Mouse (Mus musculus) hindbrain, embryonic 10.5 days (tissue): ENCODE data around the gene Sept11. TPM values are rescaled to one million over a fixed set of nuclear protein-coding genes. Genes with fewer than 3 reads are reported as not detected.
A peak's percentile ranks its signal among the peaks of the same experiment; 100 is the strongest.

Experiments
- DNase-seq: peaks from one replicate; pipeline ENCODE4 v3.0.0-alpha.2; 2017; ENCODE audit warnings: low spot score
- H3K27ac ChIP-seq: fragments of 300-500 bp; sonication (generic); 2 replicates; pipeline ENCODE4 v1.5.1; 2016; ENCODE audit warnings: mild to moderate bottlenecking, moderate library complexity
- H3K27me3 ChIP-seq: fragments of 300-500 bp; sonication (generic); 2 replicates; pipeline ENCODE4 v1.6.1; 2016; ENCODE audit warnings: mild to moderate bottlenecking; ENCODE audit not compliant: poor library complexity, insufficient read depth, severe bottlenecking
- H3K36me3 ChIP-seq: fragments of 300-500 bp; sonication (generic); 2 replicates; pipeline ENCODE4 v1.6.1; 2016; ENCODE audit warnings: mild to moderate bottlenecking, moderate library complexity
- H3K4me1 ChIP-seq: fragments of 300-500 bp; sonication (generic); replicated peaks from 2 replicates; pipeline ENCODE4 v1.6.1; 2016; ENCODE audit warnings: mild to moderate bottlenecking
- H3K4me3 ChIP-seq: fragments of 300-500 bp; sonication (generic); 2 replicates; pipeline ENCODE4 v1.5.1; 2016; ENCODE audit warnings: mild to moderate bottlenecking, moderate library complexity
- H3K9me3 ChIP-seq: fragments of 300-500 bp; sonication (generic); 2 replicates; pipeline ENCODE4 v1.6.1; 2016; ENCODE audit warnings: mild to moderate bottlenecking, moderate library complexity
- WGBS: fragments of 180-500 bp; shearing (Covaris S2); methylation state at CpG from one replicate; pipeline ENCODE4 v1.1.7; 2016; 5-methylcytosine and 5-hydroxymethylcytosine counted together
- polyA plus RNA-seq: library from polyadenylated mRNA; unstranded; fragments of >200 nt; fragmentation: Nextera tagmentation; extraction: Ambion mirVana; gene quantifications from 2 replicates; pipeline ENCODE4 v1.2.1, GENCODE M21; 2016

Sept11 gene
- polyA plus RNA-seq, 1 experiment from 2014 or later, result 237 TPM

- no peaks in the 10 kb centered on the region for H3K9me3 ChIP-seq
- DNase-seq, result peak; percentile 38
- H3K36me3 ChIP-seq, result peaks cover 7% of the 10 kb centered on the region; the same call in 1 of the 2 replicates
- H3K4me3 ChIP-seq, result no peak overlapping the region
- WGBS, result 59% methylated on average over 9 of the region's 9 CpGs
- peaks cover 78% of the 10 kb centered on the region for H3K4me1 ChIP-seq
- peak overlapping the region; percentile 14; the same call in 1 of the 2 replicates for H3K27ac ChIP-seq
- H3K27me3 ChIP-seq, result no peaks in the 10 kb centered on the region
Measured at GRCm38 (mm10) chr5:93124031-93124826, 31.0 kb downstream of the Sept11 start.

DNA sequence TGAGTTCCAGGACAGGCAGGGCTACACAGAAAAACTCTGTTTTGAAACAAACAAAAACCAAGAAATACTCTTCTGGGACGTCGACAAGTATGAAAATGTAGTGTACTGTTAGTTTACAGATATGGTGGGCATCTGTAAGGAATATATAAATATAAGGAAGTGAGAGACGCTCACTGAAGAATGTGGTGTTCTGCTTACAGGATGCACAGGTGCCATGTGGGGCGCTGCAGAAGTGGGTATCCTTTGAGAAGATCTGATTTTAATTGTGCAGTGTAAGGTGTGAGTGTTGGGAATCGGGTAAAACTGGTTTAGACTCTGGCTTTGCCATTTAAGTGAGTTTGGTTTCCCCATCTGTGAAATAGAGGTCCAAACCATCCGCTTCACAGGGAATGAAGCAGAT is 32.1 kb downstream of the Sept11 start:
- no peak for DNase-seq
- WGBS, result 91% methylated on average over 6 of the region's 6 CpGs
- peaks cover 87% of the 10 kb centered on the region for H3K4me1 ChIP-seq
- no peak overlapping the region for H3K4me3 ChIP-seq
- H3K27me3 ChIP-seq, result no peaks in the 10 kb centered on the region
- 0 out of 2 replicates have a peak overlapping the region, but pooled peaks have one; percentile 82 for H3K27ac ChIP-seq
- peaks cover 7% of the 10 kb centered on the region; the same call in 1 of the 2 replicates for H3K36me3 ChIP-seq
- no peaks in the 10 kb centered on the region for H3K9me3 ChIP-seq

DNA sequence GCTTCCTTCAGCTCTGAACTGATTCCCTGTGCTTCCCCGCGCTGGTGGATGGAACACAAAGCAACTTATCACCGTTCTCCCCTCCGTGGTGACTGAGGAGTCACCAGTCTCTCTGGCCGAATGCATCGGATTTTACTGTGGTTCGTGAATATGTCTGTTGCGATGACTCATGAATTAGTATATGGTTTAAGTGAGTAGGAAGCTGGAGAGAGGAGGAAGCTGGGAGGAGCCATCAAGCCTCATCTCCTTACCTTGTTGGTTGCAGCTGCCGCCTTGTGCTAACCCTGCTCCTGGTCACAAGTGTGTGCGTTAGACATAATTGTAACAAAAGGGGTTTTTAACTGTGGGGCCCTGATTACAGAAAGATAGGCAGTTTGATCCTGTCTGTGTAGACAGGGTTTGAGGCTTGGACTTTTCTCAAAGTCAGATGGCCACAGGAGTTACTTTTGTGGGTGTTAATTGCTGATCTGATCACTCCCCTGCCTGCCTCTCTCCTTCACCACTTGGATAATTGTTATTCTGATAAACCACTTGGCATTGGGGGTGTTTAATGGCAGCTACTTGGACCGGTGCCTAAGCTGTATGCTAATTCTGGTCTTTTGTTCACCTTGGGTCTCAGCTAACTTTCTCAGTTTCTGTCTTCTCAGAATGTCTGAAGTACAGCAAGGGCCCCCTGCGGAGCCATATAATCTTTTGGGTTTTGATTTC is 33.1 kb downstream of the Sept11 start:
- peaks cover 88% of the 10 kb centered on the region for H3K4me1 ChIP-seq
- 46% methylated on average over 12 of the region's 12 CpGs for WGBS
- H3K27ac ChIP-seq, result peak overlapping the region; percentile 82
- no peaks in the 10 kb centered on the region for H3K27me3 ChIP-seq
- no peak for DNase-seq
- H3K4me3 ChIP-seq, result no peak overlapping the region
- H3K9me3 ChIP-seq, result no peaks in the 10 kb centered on the region
- H3K36me3 ChIP-seq, result peaks cover 7% of the 10 kb centered on the region; the same call in 1 of the 2 replicates

DNA sequence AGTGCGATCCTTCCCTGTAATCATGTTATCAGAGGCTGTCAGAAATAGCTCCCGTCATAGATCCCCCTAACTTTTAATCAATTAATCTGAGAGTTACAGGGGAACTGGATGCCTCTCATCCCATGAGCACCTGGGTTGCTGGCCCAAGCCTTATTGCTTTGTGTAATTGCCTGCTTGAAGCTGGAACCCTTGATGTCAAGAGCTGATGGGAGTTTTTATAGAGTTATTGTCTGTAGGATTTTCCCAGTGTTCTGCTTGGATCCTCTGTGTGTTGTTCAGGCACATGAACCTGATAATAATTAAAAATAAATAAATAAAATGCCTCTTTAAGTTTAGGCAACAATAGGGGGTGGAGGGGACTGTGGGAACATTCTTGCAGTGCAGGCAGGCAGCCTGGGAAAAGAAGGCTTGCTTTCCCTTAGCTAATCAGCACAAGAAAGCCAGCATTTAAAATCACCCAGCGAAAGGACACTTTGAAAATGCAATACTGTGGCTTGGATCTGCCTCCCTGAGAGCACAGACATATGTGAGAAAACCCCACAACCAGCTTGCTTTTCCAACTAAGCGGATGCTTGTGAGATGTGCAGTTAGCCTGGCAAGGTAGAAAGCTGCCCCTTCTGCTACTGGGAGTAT is 33.8 kb downstream of the Sept11 start:
- WGBS, result 27% methylated on average over 4 of the region's 4 CpGs
- Histone ChIP-seq H3K27me3 (no peaks in the 10 kb centered on the region), H3K9me3 (no peaks in the 10 kb centered on the region), H3K27ac (peak overlapping the region; percentile 82), H3K4me1 (peaks cover 91% of the 10 kb centered on the region), H3K36me3 (peaks cover 7% of the 10 kb centered on the region; the same call in 1 of the 2 replicates), H3K4me3 (no peak overlapping the region)
- DNase-seq, result no peak

DNA sequence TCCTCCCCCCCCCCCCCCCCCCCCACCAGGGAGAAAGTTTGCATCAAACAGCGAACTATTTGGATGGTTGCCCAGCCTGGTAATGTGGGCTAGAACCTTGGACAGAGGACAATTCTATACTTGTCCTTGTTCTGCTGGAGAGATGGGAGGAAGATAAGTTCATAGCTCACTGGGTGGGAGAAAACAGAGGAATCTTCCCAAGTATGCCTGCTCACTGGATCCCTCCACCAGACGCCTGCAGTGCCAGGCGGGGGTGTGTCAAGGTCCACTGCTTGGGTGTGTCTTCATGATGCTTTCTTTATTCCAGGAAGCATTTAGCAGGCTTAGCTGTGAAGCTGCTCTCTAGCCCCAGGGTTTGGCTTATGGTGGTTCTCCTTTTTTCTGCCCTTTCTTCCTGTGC is 34.5 kb downstream of the Sept11 start:
- Histone ChIP-seq H3K27ac (peak overlapping the region; percentile 82), H3K27me3 (no peaks in the 10 kb centered on the region), H3K4me1 (peaks cover 94% of the 10 kb centered on the region), H3K36me3 (peaks cover 7% of the 10 kb centered on the region; the same call in 1 of the 2 replicates), H3K4me3 (no peak overlapping the region), H3K9me3 (no peaks in the 10 kb centered on the region)
- WGBS, result 41% methylated on average over 3 of the region's 3 CpGs
- DNase-seq, result no peak

- H3K9me3 ChIP-seq, result no peaks in the 10 kb centered on the region
- peaks cover 100% of the 10 kb centered on the region for H3K4me1 ChIP-seq
- H3K36me3 ChIP-seq, result peaks cover 7% of the 10 kb centered on the region; the same call in 1 of the 2 replicates
- H3K4me3 ChIP-seq, result no peak overlapping the region
- H3K27me3 ChIP-seq, result no peaks in the 10 kb centered on the region
- H3K27ac ChIP-seq, result peak overlapping the region; percentile 31; the same call in 1 of the 2 replicates
- DNase-seq, result no peak
- 81% methylated on average over 3 of the region's 3 CpGs for WGBS
Measured at GRCm38 (mm10) chr5:93128765-93129164, 35.5 kb downstream of the Sept11 start.

DNA sequence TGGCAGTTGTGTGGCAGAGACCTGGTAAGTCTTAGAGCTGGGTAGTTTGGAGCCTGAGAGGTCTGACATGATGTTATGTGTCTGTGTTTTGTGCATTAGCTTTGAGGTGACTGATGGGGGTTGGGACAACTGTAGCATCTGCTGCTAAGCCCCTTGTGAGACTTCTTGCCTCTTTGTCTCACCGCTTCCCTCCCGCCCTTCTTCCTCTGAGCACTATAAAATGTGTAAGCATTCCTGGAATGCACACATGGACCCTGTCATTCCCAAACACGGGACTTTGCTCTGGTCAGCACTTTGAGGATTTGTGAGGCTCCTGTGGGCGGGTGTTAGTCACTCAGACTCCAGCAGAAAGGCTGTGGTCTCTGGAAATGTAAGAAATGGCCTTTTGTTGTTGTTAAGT is 36.7 kb downstream of the Sept11 start:
- no peaks in the 10 kb centered on the region for H3K9me3 ChIP-seq
- no peak overlapping the region for H3K4me3 ChIP-seq
- H3K4me1 ChIP-seq, result peaks cover 98% of the 10 kb centered on the region
- DNase-seq, result peak; percentile 44
- H3K36me3 ChIP-seq, result peaks cover 7% of the 10 kb centered on the region; the same call in 1 of the 2 replicates
- peak overlapping the region; percentile 23 for H3K27ac ChIP-seq
- no peaks in the 10 kb centered on the region for H3K27me3 ChIP-seq
- 22% methylated on average over 4 of the region's 4 CpGs for WGBS

DNA sequence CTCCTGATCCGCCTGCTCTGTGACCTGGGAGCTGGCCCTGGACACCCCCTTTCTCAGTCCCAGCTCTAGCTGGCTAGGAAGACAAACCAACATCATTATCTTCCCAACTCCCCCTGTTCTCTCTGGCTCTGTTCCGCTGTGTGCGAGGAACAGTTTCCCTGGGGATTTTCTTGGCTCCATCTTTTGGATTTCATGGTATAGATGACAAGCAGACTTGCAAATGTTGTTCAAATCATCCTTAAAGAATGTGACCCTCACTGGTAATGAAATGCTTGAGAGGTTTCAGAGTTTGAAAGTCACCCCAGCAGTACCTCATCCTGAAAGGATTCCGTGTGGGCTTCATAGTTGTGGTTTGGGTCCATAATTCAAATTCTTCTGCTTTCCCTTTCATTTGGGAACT is 38.2 kb downstream of the Sept11 start:
- Histone ChIP-seq H3K4me1 (peaks cover 90% of the 10 kb centered on the region), H3K27ac (peak overlapping the region; percentile 23; the same call in 1 of the 2 replicates), H3K4me3 (no peak overlapping the region), H3K9me3 (no peaks in the 10 kb centered on the region), H3K27me3 (no peaks in the 10 kb centered on the region), H3K36me3 (peaks cover under 1% of the 10 kb centered on the region; the same call in 1 of the 2 replicates)
- DNase-seq, result no peak
- 67% methylated on average over 4 of the region's 4 CpGs for WGBS

- H3K27ac ChIP-seq, result peak overlapping the region; percentile 6
- no peak for DNase-seq
- WGBS, result 43% methylated on average over 10 of the region's 10 CpGs
- no peaks in the 10 kb centered on the region for H3K27me3 ChIP-seq
- H3K4me3 ChIP-seq, result 0 out of 2 replicates have a peak overlapping the region, but pooled peaks have one; percentile 11
- peaks cover 6% of the 10 kb centered on the region for H3K9me3 ChIP-seq
- H3K36me3 ChIP-seq, result peaks cover 20% of the 10 kb centered on the region
- H3K4me1 ChIP-seq, result peaks cover 76% of the 10 kb centered on the region
Measured at GRCm38 (mm10) chr5:93133445-93134244, 40.4 kb downstream of the Sept11 start.

- no peak overlapping the region; the same call in 1 of the 2 replicates for H3K27ac ChIP-seq
- 87% methylated on average over 10 of the region's 10 CpGs for WGBS
Measured at GRCm38 (mm10) chr5:93135368-93136107, 42.3 kb downstream of the Sept11 start.

GRCm38 (mm10) chr5:93136956-93137586 is 43.8 kb downstream of the Sept11 start:
- Histone ChIP-seq H3K9me3 (peaks cover 7% of the 10 kb centered on the region), H3K4me1 (peaks cover 42% of the 10 kb centered on the region), H3K27me3 (no peaks in the 10 kb centered on the region), H3K36me3 (peaks cover 54% of the 10 kb centered on the region), H3K4me3 (no peak overlapping the region), H3K27ac (no peak overlapping the region)
- WGBS, result 77% methylated on average over 5 of the region's 5 CpGs
- DNase-seq, result no peak

More at GRCm38 (mm10) chr5:93135368-93136107, 42.3 kb downstream of the Sept11 start:
- no peaks in the 10 kb centered on the region for H3K27me3 ChIP-seq
- H3K9me3 ChIP-seq, result peaks cover 7% of the 10 kb centered on the region
- H3K36me3 ChIP-seq, result peaks cover 39% of the 10 kb centered on the region
- no peak for DNase-seq
- H3K4me1 ChIP-seq, result peaks cover 57% of the 10 kb centered on the region
- no peak overlapping the region for H3K4me3 ChIP-seq
